Mouse (Mus musculus): Measurements from ENCODE around the gene Tmem229b. TPM values are rescaled to one million over a fixed set of nuclear protein-coding genes. Genes with fewer than 3 reads are reported as not detected.

Tmem229b gene
- polyA plus RNA-seq, 1 experiment, result 2.6 TPM

DNA sequence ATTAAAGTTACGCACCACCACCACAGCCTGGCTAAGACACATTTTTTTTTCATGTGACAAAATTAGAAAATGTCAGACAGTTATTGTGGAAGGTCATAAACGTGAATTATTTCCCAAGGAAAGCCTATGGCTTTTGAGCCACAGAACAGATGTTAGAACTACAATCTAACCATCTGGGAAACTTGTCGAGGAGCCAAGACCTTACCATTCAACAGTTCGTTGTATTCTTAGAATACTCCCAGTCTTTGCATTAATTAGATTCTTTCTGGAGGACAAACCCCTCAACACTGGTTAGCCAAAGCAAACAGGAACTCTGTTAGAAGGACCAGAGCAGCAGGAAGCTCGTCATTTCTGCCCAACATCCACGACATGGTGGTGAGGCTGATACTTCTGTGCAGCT is 38.7 kb upstream of the Tmem229b start:
- H3K27ac ChIP-seq (ENCODE audit: control insufficient read depth, insufficient read depth, low read depth, low read length), result no peak overlapping the region
- TF ChIP-seq CTCF (IDR thresholded peaks at IDR 0.05; ENCODE audit: control insufficient read depth, insufficient read depth, insufficient replicate concordance, low read depth, low read length), result no peak
- TF ChIP-seq POLR2A (IDR thresholded peaks at IDR 0.05; ENCODE audit: control insufficient read depth, low read depth, low read length), result no peak
- no peaks in the 10 kb centered on the region for H3K27me3 ChIP-seq (ENCODE audit: control insufficient read depth, insufficient read depth, low read length)
- no peaks in the 10 kb centered on the region for H3K36me3 ChIP-seq (ENCODE audit: control insufficient read depth, insufficient read depth, low read length)
- no peak overlapping the region for H3K4me3 ChIP-seq (ENCODE audit: control insufficient read depth, low read depth, low read length)
- H3K4me1 ChIP-seq (ENCODE audit: control insufficient read depth, insufficient read depth, low read length), result no peaks in the 10 kb centered on the region

GRCm38 (mm10) chr12:79044668-79045067 is 37.2 kb upstream of the Tmem229b start:
- TF ChIP-seq POLR2A (IDR thresholded peaks at IDR 0.05; ENCODE audit: control insufficient read depth, low read depth, low read length) (no peak), CTCF (IDR thresholded peaks at IDR 0.05; ENCODE audit: control insufficient read depth, insufficient read depth, insufficient replicate concordance, low read depth, low read length) (no peak)
- H3K36me3 ChIP-seq (ENCODE audit: control insufficient read depth, insufficient read depth, low read length), result no peaks in the 10 kb centered on the region
- no peaks in the 10 kb centered on the region for H3K4me1 ChIP-seq (ENCODE audit: control insufficient read depth, insufficient read depth, low read length)

GRCm38 (mm10) chr12:79041436-79041835 is 34.0 kb upstream of the Tmem229b start:
- Histone ChIP-seq H3K36me3 (ENCODE audit: control insufficient read depth, insufficient read depth, low read length) (no peaks in the 10 kb centered on the region), H3K27me3 (ENCODE audit: control insufficient read depth, insufficient read depth, low read length) (no peaks in the 10 kb centered on the region), H3K4me1 (ENCODE audit: control insufficient read depth, insufficient read depth, low read length) (no peaks in the 10 kb centered on the region), H3K27ac (ENCODE audit: control insufficient read depth, insufficient read depth, low read depth, low read length) (no peak overlapping the region), H3K4me3 (ENCODE audit: control insufficient read depth, low read depth, low read length) (no peak overlapping the region)
- TF ChIP-seq CTCF (IDR thresholded peaks at IDR 0.05; ENCODE audit: control insufficient read depth, insufficient read depth, insufficient replicate concordance, low read depth, low read length), result no peak
- no peak for TF ChIP-seq POLR2A (IDR thresholded peaks at IDR 0.05; ENCODE audit: control insufficient read depth, low read depth, low read length)

More at GRCm38 (mm10) chr12:79044668-79045067, 37.2 kb upstream of the Tmem229b start:
- no peaks in the 10 kb centered on the region for H3K27me3 ChIP-seq (ENCODE audit: control insufficient read depth, insufficient read depth, low read length)
- H3K4me3 ChIP-seq (ENCODE audit: control insufficient read depth, low read depth, low read length), result no peak overlapping the region
- no peak overlapping the region for H3K27ac ChIP-seq (ENCODE audit: control insufficient read depth, insufficient read depth, low read depth, low read length)

- TF ChIP-seq CTCF (IDR thresholded peaks at IDR 0.05; ENCODE audit: control insufficient read depth, insufficient read depth, insufficient replicate concordance, low read depth, low read length) (no peak), POLR2A (IDR thresholded peaks at IDR 0.05; ENCODE audit: control insufficient read depth, low read depth, low read length) (no peak)
- H3K36me3 ChIP-seq (ENCODE audit: control insufficient read depth, insufficient read depth, low read length), result no peaks in the 10 kb centered on the region
- no peak overlapping the region for H3K27ac ChIP-seq (ENCODE audit: control insufficient read depth, insufficient read depth, low read depth, low read length)
- no peak overlapping the region for H3K4me3 ChIP-seq (ENCODE audit: control insufficient read depth, low read depth, low read length)
- no peaks in the 10 kb centered on the region for H3K27me3 ChIP-seq (ENCODE audit: control insufficient read depth, insufficient read depth, low read length)
- no peaks in the 10 kb centered on the region for H3K4me1 ChIP-seq (ENCODE audit: control insufficient read depth, insufficient read depth, low read length)
These were observed 32.9 kb upstream of the Tmem229b start for GRCm38 (mm10) chr12:79040201-79040827.

- Histone ChIP-seq H3K27me3 (ENCODE audit: control insufficient read depth, insufficient read depth, low read length) (no peaks in the 10 kb centered on the region), H3K4me3 (ENCODE audit: control insufficient read depth, low read depth, low read length) (no peak overlapping the region), H3K36me3 (ENCODE audit: control insufficient read depth, insufficient read depth, low read length) (no peaks in the 10 kb centered on the region), H3K4me1 (ENCODE audit: control insufficient read depth, insufficient read depth, low read length) (no peaks in the 10 kb centered on the region), H3K27ac (ENCODE audit: control insufficient read depth, insufficient read depth, low read depth, low read length) (no peak overlapping the region)
- TF ChIP-seq CTCF (IDR thresholded peaks at IDR 0.05; ENCODE audit: control insufficient read depth, insufficient read depth, insufficient replicate concordance, low read depth, low read length) (no peak), POLR2A (IDR thresholded peaks at IDR 0.05; ENCODE audit: control insufficient read depth, low read depth, low read length) (no peak)
These were observed 32.3 kb upstream of the Tmem229b start for GRCm38 (mm10) chr12:79039708-79040107.

GRCm38 (mm10) chr12:79035349-79035748 is 27.9 kb upstream of the Tmem229b start:
- H3K36me3 ChIP-seq (ENCODE audit: control insufficient read depth, insufficient read depth, low read length), result no peaks in the 10 kb centered on the region
- no peak overlapping the region for H3K27ac ChIP-seq (ENCODE audit: control insufficient read depth, insufficient read depth, low read depth, low read length)
- no peak overlapping the region for H3K4me3 ChIP-seq (ENCODE audit: control insufficient read depth, low read depth, low read length)
- no peaks in the 10 kb centered on the region for H3K4me1 ChIP-seq (ENCODE audit: control insufficient read depth, insufficient read depth, low read length)
- no peaks in the 10 kb centered on the region for H3K27me3 ChIP-seq (ENCODE audit: control insufficient read depth, insufficient read depth, low read length)
- TF ChIP-seq POLR2A (IDR thresholded peaks at IDR 0.05; ENCODE audit: control insufficient read depth, low read depth, low read length) (no peak), CTCF (IDR thresholded peaks at IDR 0.05; ENCODE audit: control insufficient read depth, insufficient read depth, insufficient replicate concordance, low read depth, low read length) (no peak)

DNA sequence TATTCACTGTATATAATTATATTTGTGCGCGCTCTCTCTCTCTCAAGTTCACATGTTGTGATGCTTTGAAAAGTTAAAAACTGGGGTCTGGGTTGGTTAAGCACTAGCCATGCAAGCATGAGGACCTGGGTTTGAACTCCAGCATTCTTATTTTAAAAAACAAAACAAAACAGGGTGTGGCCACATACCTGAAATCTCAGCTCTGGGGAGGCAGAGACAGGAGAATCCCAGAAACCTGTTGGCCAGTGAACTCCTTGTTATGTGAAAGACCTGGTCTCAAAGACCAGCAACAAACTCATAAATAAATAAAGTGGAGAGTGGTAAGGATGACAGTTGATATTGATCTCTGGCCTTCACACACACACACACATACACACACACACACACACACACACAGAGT is 26.9 kb upstream of the Tmem229b start:
- Histone ChIP-seq H3K36me3 (ENCODE audit: control insufficient read depth, insufficient read depth, low read length) (no peaks in the 10 kb centered on the region), H3K27ac (ENCODE audit: control insufficient read depth, insufficient read depth, low read depth, low read length) (no peak overlapping the region), H3K27me3 (ENCODE audit: control insufficient read depth, insufficient read depth, low read length) (no peaks in the 10 kb centered on the region), H3K4me3 (ENCODE audit: control insufficient read depth, low read depth, low read length) (no peak overlapping the region), H3K4me1 (ENCODE audit: control insufficient read depth, insufficient read depth, low read length) (peaks cover 4% of the 10 kb centered on the region; the same call in 1 of the 2 replicates)
- no peak for TF ChIP-seq CTCF (IDR thresholded peaks at IDR 0.05; ENCODE audit: control insufficient read depth, insufficient read depth, insufficient replicate concordance, low read depth, low read length)
- TF ChIP-seq POLR2A (IDR thresholded peaks at IDR 0.05; ENCODE audit: control insufficient read depth, low read depth, low read length), result no peak

All from testis, adult 2 months (tissue).